Mouse (Mus musculus): ENCODE measurements around the gene Calr.

The Calr gene

GRCm38 (mm10) chr8:84846722-84847572 lies at the start of gene Calr:
Gene Calr (minus strand): TSS chr8:84846934.
- DNase-seq (ENCODE audit: extremely low spot score, low spot score), result peak; percentile 100

GRCm38 (mm10) chr8:84895963-84896362 lies 49.2 kb upstream of the Calr start:
- DNase-seq (ENCODE audit: extremely low spot score, low spot score), result no peak

- DNase-seq (ENCODE audit: extremely low spot score, low spot score), result peak; percentile 82
Observed at GRCm38 (mm10) chr8:84893709-84894134, 47.0 kb upstream of the Calr start, which contains the start of gene Gcdh. Gene Gcdh (minus strand): TSS chr8:84893921.

GRCm38 (mm10) chr8:84892993-84893708 lies 46.4 kb upstream of the Calr start:
- no peak for DNase-seq (ENCODE audit: extremely low spot score, low spot score)

GRCm38 (mm10) chr8:84889141-84889540 lies 42.4 kb upstream of the Calr start:
- no peak for DNase-seq (ENCODE audit: extremely low spot score, low spot score)

GRCm38 (mm10) chr8:84888280-84888679 lies 41.5 kb upstream of the Calr start:
- no peak for DNase-seq (ENCODE audit: extremely low spot score, low spot score)

- DNase-seq (ENCODE audit: extremely low spot score, low spot score), result no peak
Observed at GRCm38 (mm10) chr8:84884728-84885127, 38.0 kb upstream of the Calr start.

- no peak for DNase-seq (ENCODE audit: extremely low spot score, low spot score)
Observed at GRCm38 (mm10) chr8:84878915-84879314, 32.2 kb upstream of the Calr start.

- no peak for DNase-seq (ENCODE audit: extremely low spot score, low spot score)
Observed at GRCm38 (mm10) chr8:84877297-84878035, 30.7 kb upstream of the Calr start.

- DNase-seq (ENCODE audit: extremely low spot score, low spot score), result no peak
Observed at GRCm38 (mm10) chr8:84874339-84874738, 27.6 kb upstream of the Calr start.

- DNase-seq (ENCODE audit: extremely low spot score, low spot score), result no peak
Observed at GRCm38 (mm10) chr8:84873016-84873415, 26.3 kb upstream of the Calr start.

- no peak for DNase-seq (ENCODE audit: extremely low spot score, low spot score)
Observed at GRCm38 (mm10) chr8:84872309-84872965, 25.7 kb upstream of the Calr start.

GRCm38 (mm10) chr8:84871376-84872308 lies 24.9 kb upstream of the Calr start, which contains the start of gene Syce2:
Gene Syce2 (plus strand): TSS chr8:84872111.
- DNase-seq (ENCODE audit: extremely low spot score, low spot score), result peak; percentile 79

GRCm38 (mm10) chr8:84856864-84857441 lies 10.2 kb upstream of the Calr start, which contains the start of gene Farsa:
Gene Farsa (plus strand): TSS chr8:84856989.
- DNase-seq (ENCODE audit: extremely low spot score, low spot score), result peak; percentile 95

GRCm38 (mm10) chr8:84856434-84856833 lies 9.7 kb upstream of the Calr start:
- DNase-seq (ENCODE audit: extremely low spot score, low spot score), result no peak

- DNase-seq (ENCODE audit: extremely low spot score, low spot score), result peak; percentile 29
Observed at GRCm38 (mm10) chr8:84847684-84848435, 1.1 kb upstream of the Calr start.

- DNase-seq (ENCODE audit: extremely low spot score, low spot score), result no peak
Observed at GRCm38 (mm10) chr8:84846094-84846721, 526 bp downstream of the Calr start.

GRCm38 (mm10) chr8:84845355-84846093 lies 1.2 kb downstream of the Calr start:
- peak; percentile 41 for DNase-seq (ENCODE audit: extremely low spot score, low spot score)

All from neural tube, embryonic 10.5 days (tissue).